Mouse (Mus musculus) liver, embryonic 14.5 days (tissue): ENCODE measurements at regions not wholly inside any gene's neighbourhood (a gene's known extent, or its start where the extent isn't known, plus 50 kb on each side); places are given as distances from the start of the nearest gene placed in this dataset.
A peak's percentile ranks its signal among the peaks of the same experiment; 100 is the strongest.

Experiments
- CTCF ChIP-seq: IDR thresholded peaks from 2 replicates; pipeline ENCODE4 v1.5.1; 2016; ENCODE audit warnings: antibody characterized with exemption, low read depth, control low read depth
- EP300 ChIP-seq: IDR thresholded peaks from 2 replicates; pipeline ENCODE4 v1.6.1; 2016; ENCODE audit warnings: antibody characterized with exemption, low read depth

DNA sequence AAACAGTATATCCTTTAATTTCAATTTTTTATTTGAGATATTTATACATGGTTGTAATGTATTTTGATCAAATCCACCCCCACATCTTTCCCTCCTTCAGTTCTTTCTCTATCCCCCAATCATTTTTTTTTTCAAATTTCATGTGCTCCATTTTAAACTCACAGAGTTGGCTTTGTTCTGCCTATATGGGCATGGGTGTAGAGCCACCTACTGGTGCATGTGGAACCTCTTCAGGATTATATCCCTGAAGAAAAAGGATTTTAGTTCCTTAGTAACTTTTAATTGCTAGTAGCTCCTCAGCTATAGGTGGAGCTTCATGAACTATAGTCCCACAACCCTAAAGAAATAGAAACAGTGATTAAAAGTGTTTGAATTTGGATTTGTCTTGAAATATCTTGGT, 155.4 kb downstream of the Kitl start:
- TF ChIP-seq CTCF (peak; percentile 7; the same call in 1 of the 2 replicates), EP300 (no peak)
